Mouse (Mus musculus): Measurements from ENCODE around the gene Mefv.

Gene Mefv

DNA sequence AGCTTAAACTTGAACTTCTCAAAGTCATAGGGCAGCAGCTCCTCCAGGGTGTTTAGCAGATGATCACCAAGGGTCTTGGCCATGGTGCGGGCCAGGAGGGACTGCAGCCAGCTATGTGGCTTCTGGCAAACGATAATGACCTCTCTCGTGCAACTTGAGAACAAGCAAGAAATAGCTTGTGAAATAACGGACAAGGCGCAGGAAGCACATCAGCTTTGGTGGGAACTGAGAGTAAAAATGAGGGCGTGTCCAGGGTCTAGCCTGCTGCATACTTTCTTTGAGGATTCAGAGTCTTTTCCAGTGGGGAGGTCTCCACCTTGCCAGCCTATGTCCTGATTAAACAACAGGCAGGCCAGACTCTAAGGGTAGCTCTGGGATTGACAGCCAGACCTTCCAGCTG lies at the start of gene Mefv:
Mefv (minus strand) TSS at position 118 of the 400 bp plus-strand sequence.
- no peak for DNase-seq (ENCODE audit: low spot score in 2 of 2)

DNA sequence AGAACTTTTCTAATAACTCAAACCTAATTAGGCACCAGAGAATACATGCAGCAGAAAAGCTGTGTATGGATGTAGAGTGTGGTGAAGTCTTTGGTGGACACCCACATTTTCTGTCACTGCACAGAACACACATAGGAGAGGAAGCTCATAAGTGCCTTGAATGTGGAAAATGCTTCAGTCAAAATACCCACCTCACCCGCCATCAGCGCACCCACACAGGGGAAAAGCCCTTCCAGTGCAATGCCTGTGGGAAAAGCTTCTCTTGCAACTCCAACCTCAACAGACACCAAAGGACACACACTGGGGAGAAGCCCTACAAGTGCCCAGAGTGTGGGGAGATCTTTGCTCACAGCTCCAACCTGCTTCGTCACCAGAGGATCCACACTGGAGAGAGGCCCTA lies 31.1 kb upstream of the Mefv start:
- peak in 1 of 2 experiments; percentile 54 for DNase-seq (ENCODE audit: low spot score in 2 of 2)

DNA sequence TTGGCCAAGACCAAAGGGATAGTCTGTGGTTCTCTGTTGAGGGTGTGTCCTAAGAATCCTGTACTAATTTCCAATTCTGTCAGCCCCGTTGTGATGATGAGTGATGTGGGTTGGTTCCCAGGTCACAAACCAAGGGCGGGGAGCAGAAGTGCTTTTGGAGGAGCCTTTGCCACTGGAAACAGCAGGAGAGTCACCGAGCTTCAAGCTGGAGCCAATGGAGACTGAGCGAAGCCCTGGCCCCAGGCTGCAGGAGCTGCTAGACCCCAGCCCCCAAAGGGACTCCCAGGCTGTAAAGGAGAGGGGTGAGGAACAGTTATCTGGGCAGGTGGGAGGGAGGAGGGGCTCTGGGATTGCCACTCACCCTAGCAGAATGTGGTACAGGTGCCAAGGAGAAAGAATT lies 27.8 kb upstream of the Mefv start:
- DNase-seq (ENCODE audit: low spot score in 2 of 2), result no peak

DNA sequence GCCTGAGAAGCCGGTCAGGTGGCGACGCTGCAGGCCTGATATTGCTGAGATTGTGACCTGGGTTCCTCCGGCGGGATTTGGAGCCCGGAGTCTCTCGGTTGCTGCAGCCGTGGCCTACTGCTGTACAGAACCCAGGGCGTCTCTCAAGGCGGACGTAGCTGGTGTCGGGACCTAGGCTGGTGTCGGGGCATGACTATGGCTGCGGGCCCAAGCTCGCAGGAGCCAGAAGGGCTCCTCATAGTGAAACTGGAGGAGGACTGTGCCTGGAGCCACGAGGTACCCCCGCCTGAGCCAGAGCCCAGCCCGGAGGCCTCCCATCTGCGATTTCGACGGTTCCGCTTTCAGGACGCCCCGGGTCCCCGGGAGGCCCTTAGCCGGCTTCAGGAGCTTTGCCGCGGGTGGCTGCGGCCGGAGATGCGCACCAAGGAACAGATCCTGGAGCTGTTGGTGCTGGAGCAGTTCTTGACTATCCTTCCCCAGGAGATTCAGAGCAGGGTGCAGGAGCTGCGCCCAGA lies 26.3 kb upstream of the Mefv start:
- DNase-seq (ENCODE audit: low spot score in 2 of 2), result no peak

DNA sequence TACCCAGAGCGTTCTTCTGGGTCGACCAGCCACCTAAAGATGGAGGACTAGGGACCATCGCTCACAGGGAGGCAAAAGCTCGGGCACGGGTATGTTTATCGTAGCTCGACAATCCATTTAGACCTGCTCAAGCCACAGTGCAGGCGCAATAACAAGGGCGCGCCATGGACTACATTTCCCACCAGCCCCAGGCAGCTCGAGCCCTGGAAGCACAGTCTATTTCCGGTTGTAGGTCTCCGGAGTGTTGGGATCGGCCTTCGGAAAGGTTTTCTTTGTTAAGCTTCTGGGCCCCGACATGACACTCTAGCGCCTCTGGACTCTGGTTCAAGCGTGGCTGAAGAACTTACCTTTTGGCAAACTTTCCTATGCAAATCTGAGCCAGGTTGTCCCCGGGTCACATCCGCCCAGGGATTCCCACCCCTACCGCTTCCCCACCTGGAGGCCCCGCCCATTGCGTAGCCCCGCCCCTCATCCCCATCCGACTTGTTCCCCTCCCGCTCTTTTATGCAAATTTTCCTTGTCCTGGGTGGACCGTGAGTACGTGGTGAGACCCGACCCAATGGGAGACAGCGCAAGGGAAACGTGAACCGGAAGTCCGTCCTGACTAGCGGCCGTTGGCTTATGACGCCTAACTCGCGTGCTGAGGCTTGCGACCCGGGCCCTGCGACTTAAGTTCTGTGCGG lies 25.7 kb upstream of the Mefv start, which contains the start of gene Zfp263:
Zfp263 (plus strand) TSS at position 591 of the 683 bp plus-strand sequence.
- DNase-seq (ENCODE audit: low spot score in 2 of 2), result peak; percentile 85 to 88

DNA sequence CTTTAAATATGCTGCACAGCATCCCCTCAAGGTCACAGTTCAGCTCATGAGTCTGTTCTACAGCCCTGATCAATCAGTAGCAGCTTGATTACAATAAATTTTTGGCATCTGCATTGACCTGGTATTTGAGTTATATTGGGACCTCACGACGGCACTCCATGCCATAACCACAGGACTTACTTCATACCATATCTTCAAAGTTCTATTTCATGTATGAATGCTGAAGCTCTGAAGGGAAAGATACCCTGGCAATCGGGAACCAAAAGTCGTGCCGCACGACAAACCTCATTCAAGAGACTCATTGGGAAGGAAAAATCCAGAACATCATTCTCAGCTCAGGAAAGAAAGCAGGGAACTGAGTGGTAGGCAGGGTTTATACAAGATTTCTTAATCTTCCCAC lies 24.6 kb upstream of the Mefv start:
- DNase-seq (ENCODE audit: low spot score in 2 of 2), result no peak

DNA sequence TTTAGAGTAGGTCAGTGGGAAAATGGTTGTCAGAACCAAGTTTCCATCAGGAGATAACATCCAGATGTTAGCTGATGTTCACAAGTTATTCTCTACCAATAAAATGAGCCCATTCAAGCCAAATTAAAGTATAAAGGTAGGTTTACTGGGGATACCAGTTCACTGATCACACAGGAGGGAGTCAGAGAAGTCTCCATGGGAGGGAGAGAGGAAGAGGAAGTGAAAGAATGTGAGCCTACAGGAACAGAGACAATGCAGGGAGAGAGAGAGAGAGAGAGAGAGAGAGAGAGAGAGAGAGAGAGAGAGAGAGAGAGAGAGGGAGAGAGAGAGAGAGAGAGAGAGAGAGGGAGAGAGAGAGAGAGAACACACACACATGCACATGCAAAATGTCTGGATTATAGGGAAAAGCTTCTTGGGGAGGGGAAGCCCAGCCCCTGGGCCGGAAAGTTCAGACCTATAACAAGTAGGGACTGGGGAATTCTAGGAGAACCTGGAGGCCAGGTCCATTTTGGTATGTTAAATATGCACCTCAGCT lies 15.4 kb upstream of the Mefv start:
- DNase-seq (ENCODE audit: low spot score in 2 of 2), result no peak

DNA sequence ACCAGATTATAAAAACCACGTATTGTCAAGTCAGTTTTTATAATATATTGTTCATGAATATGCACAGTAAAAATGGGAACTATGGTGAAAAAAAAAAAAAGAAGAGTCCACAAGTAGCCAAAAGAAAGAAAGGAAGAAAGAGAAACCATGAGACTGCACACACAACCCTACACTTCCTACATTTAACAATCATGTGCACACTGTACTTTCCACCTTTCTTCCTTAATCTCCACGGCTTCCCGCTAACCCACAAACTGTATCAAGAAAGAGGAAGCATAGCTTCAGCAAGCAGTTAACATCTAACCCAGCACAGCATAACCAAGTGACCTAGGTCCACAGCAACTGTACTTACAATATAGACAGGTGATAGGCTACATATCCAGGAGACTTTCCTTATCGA lies 14.7 kb upstream of the Mefv start:
- DNase-seq (ENCODE audit: low spot score in 2 of 2), result no peak

DNA sequence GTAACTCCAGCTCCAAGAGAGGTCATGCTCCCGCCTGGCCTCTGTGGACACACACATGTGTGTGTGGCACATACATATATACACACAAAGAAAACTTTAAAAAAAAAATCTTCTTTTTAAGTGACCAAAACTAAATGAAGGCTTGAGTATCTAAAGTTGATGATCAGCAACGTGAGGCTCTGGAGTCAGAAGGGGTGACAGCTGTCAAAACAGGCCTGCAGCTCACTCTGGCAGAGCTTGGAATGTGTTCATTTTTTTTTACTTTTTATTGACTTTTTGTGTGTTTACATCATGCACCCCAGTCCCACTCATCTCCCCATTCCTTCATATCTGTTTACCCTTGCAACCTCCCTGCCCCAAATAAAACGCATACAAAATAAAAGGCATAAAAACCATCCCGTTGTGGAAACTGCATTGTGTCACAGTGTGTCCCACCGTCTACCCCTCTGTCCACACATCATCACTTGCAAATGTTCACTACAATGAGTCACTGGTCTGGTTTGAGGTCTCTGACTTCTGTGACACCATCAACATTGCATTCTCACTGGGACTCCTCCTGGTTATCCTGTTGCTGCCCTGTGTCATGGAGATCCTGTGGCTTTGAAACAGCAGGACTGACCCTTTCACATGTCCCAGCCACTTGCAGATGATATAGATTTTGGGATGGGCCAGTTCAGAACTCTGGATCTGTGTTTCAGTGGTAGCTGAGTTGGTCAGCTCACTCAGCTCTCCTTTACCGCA lies 10.3 kb upstream of the Mefv start:
- no peak for DNase-seq (ENCODE audit: low spot score in 2 of 2)

DNA sequence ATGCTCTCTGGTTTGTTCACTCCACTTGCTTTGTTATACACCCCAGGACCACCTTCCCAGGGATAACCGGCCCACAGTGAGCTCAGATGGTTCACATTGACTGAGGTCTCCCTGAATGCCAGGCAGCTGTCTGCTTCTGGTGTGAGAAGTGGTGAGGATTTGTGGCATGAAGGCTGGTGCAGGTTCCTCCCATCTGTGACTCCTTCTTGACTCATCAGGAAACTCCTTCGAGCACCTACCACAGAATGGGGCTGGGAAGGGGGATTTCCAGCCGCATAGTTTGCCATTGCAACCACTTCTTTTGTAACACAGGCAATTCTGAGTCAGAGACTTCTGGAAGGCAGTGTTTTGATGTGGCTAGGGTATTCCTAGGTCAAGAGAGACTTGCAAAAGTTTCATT lies 5.3 kb upstream of the Mefv start:
- DNase-seq (ENCODE audit: low spot score in 2 of 2), result no peak

DNA sequence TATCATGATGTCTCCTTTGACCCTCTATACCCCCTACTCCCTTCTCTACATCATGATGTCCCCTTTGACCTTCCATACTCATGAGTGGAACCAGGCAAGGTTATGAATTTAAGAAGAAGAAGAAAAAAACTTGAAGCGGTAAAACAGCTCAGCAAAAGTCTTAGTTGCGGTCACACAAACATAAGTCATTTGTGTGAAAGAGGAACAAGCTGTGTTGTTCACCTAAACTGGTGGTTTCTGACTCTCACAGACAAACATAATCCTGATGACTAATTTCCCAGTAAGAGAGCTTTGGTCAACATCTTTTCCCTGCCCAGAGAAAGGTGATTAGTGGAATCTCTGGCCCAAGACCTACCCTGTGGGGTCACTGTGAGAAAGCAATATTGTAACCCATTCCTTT lies 3.2 kb downstream of the Mefv start:
- DNase-seq (ENCODE audit: low spot score in 2 of 2), result no peak

DNA sequence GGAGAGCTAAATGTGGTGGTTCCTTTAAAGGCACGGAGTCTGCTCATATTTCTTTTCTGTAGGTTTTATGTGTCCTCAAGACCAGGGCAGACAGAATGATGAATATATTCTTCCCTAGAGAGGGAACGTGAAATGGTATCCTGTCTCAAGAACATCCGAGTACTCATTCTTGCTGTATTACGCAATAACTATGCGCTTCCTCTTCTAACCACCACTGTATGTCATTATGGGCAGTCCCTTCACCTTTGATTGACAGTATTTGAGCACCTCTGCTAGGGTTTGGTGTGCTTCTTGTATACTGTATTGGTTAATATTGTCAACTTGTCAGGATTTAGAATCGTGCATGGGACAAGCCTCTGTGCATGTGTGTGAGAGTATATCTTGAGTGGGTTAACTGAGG lies 11.2 kb downstream of the Mefv start:
- DNase-seq (ENCODE audit: low spot score in 2 of 2), result no peak

DNA sequence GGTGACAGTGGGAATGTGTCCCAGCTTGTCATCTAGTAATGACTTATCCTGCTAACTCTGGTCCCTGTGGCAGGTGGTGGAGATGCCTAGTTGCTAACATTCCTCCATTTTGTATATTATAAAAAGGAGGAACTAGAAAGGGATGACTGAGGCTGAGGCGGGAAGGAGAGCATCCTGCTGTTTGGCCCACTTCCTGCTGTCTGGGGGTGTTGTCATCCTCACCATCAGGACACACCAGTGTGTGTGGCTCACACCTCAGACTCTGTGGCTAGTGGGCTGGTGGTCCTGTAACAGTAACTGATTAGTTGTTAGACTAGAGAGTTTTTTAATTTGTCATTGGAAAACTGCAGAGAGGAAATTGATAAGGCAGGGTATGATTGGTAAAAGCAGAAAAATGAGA lies 17.0 kb downstream of the Mefv start:
- DNase-seq (ENCODE audit: low spot score in 2 of 2), result no peak

DNA sequence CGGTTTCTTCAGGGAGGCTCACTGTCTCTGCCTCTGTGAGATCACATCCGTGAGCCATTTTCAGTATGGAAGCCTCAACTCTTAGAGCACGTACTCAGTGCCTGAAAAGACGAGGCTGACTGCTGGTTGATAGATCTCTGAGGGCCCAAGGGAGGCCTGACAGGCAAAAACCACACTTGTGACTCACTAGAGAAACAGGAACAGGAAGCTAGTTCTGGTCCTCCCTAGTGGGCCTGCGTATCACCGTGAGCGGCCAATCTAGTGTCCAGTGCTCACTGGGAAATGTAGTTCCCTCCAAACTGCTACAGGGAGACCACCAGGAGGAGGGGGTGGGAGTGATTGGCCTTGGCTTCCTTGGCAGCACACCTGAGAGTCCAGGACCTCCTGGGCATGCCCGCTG lies 18.6 kb downstream of the Mefv start:
- no peak for DNase-seq (ENCODE audit: low spot score in 2 of 2)

DNA sequence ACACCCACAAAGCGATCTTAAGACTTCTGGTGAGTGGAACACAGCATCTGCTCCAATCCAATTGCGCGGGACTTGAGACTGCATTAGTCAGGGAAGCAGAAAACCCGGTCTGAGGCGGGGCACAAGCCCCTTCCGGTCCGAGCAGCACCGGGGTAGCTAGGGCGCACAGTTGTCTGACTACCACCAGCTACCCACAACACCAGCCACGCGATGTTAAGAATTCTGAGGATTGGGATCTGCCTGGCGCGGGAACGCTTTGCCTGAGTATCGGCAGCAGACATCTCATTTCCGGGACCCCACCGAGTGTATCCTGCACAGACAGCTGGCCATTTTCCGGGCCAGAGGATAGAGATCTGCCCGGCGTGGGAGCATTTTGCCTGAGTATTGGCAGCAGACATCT lies 28.3 kb downstream of the Mefv start:
- peak in 1 of 2 experiments; percentile 52 for DNase-seq (ENCODE audit: low spot score in 2 of 2)

Data from urinary bladder, postnatal 4 days (tissue).